Mouse (Mus musculus): ENCODE measurements at regions not wholly inside any gene's neighbourhood (a gene's known extent, or its start where the extent isn't known, plus 50 kb on each side); places are given as distances from the start of the nearest gene placed in this dataset.

DNA sequence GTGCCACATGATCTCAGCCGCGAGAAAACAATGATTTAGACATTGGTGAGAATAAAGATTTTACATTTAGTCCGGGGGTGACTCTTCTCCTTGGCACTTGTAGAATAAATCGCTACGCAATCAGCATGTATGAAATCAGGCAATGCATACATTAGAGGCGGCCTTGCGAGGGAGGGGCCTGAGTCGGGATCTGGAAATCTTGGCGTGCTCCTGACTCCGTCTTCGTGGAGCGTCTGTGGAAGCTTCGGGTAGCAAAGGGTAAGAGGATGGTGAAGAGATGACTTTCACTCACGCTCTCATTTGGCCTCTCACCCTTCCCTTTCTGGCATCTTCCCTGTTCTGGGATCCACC lies 167.1 kb downstream of the Nkx6-1 start:
- TF ChIP-seq CTCF (IDR thresholded peaks at IDR 0.05; ENCODE audit: extremely low read depth, insufficient read depth, insufficient read length, insufficient replicate concordance) (no peak), POLR2A (IDR thresholded peaks at IDR 0.05; ENCODE audit: low read depth, low read length) (no peak)
- 94% methylated on average over 14 of the region's 14 CpGs for WGBS
- H3K4me3 ChIP-seq (ENCODE audit: extremely low read depth, insufficient read depth, insufficient read length) = no peak overlapping the region

DNA sequence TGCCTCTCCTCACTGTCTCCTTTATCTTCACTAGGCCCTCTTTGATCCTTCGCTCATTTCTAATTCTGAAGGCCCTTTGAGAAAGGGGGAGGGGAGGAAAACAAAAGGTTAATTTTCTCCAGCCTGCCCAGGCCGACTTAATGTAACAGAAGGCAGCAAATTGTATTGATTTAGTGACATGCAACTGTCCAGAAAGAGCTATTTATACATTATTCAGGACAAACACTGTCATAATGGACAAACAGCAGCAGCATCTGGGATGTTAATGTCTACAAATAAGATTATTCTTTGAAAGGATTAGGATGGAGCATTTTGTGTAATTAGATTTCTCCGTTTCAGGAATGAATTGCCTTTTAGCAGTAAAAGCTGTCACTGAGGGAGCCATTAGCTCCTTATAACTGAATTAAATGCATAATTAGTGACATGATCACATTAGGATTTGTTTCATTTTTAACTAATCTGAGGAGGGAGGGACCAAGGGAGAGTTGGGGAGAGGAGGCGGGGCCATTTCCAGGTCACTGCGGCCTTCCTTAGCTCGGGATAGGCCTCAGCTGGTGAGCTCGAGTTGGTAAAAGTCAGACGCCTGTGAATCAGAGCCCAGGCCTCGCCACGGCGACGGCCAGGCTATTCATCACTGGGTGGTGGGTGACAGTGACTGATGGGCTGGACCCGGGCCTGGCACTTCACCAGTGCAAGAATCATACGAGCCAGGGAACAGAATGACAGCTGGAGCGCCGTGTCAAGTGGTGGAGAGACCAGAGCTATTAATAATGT lies 167.7 kb downstream of the Nkx6-1 start:
- no peak for TF ChIP-seq CTCF (IDR thresholded peaks at IDR 0.05; ENCODE audit: extremely low read depth, insufficient read depth, insufficient read length, insufficient replicate concordance)
- no peak for TF ChIP-seq POLR2A (IDR thresholded peaks at IDR 0.05; ENCODE audit: low read depth, low read length)
- no peaks in the 10 kb centered on the region for H3K27me3 ChIP-seq (ENCODE audit: control insufficient read depth, insufficient read depth, low read length)
- WGBS = 84% methylated on average over 16 of the region's 16 CpGs
- H3K4me1 ChIP-seq (ENCODE audit: control insufficient read depth, insufficient read depth, insufficient read length) = no peaks in the 10 kb centered on the region
- no peak overlapping the region for H3K4me3 ChIP-seq (ENCODE audit: extremely low read depth, insufficient read depth, insufficient read length)
- no peak for DNase-seq (ENCODE audit: low read depth in 1 of 2, low spot score in 2 of 2)
- no peak overlapping the region for H3K27ac ChIP-seq (ENCODE audit: insufficient read depth, low read length)
- H3K36me3 ChIP-seq (ENCODE audit: control insufficient read depth, insufficient read depth, low read length) = no peaks in the 10 kb centered on the region

More for the DNA sequence above, 167.1 kb downstream of the Nkx6-1 start:
- no peaks in the 10 kb centered on the region for H3K4me1 ChIP-seq (ENCODE audit: control insufficient read depth, insufficient read depth, insufficient read length)
- H3K27ac ChIP-seq (ENCODE audit: insufficient read depth, low read length) = no peak overlapping the region
- H3K27me3 ChIP-seq (ENCODE audit: control insufficient read depth, insufficient read depth, low read length) = no peaks in the 10 kb centered on the region
- H3K36me3 ChIP-seq (ENCODE audit: control insufficient read depth, insufficient read depth, low read length) = no peaks in the 10 kb centered on the region
- DNase-seq (ENCODE audit: low read depth in 1 of 2, low spot score in 2 of 2) = no peak

DNA sequence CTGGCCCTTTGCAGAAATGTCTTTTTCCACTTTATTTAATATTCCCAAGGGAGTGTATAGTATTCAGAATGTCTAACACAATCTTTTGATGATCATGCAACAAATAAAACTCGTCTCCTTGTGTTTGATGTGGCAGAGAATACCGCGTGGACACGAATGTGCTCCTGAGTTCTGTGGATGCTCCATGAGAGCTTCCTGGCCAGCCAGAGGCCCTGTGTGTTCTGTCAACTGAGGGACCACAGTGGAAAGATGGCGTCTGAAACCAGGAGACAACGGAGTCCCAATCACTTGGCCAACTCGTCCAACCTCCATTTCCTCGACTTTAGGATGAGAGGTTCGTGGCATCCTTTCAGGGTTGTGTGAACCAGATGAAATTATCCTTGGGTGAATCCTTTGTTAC lies 168.6 kb downstream of the Nkx6-1 start:
- DNase-seq (ENCODE audit: low read depth in 1 of 2, low spot score in 2 of 2) = no peak
- 93% methylated on average over 9 of the region's 9 CpGs for WGBS
- Histone ChIP-seq H3K27ac (ENCODE audit: insufficient read depth, low read length) (no peak overlapping the region), H3K4me1 (ENCODE audit: control insufficient read depth, insufficient read depth, insufficient read length) (no peaks in the 10 kb centered on the region), H3K4me3 (ENCODE audit: extremely low read depth, insufficient read depth, insufficient read length) (no peak overlapping the region), H3K27me3 (ENCODE audit: control insufficient read depth, insufficient read depth, low read length) (no peaks in the 10 kb centered on the region), H3K36me3 (ENCODE audit: control insufficient read depth, insufficient read depth, low read length) (no peaks in the 10 kb centered on the region)
- TF ChIP-seq CTCF (IDR thresholded peaks at IDR 0.05; ENCODE audit: extremely low read depth, insufficient read depth, insufficient read length, insufficient replicate concordance) = no peak
- no peak for TF ChIP-seq POLR2A (IDR thresholded peaks at IDR 0.05; ENCODE audit: low read depth, low read length)

DNA sequence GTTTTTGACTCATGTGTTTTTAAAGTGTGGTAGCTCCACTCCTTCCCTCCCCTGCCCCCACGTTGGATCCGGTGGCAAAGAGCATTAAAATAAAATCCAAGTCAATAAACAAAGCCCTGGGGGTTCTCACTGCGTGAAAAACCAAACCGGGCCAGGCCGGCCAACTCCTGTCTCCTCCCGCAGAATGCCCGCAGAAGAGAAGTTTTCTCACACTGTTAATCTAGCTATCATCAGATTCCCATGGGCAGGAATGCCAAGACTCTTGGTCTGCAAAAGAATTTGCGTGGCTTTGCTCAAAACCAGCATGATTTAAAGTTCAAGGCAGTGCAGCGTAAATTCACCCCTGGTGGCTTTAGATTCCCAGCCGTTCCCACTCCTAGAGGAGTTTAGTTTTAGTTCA lies 219.0 kb downstream of the Nkx6-1 start:
- no peak overlapping the region for H3K27ac ChIP-seq (ENCODE audit: insufficient read depth, low read length)
- no peaks in the 10 kb centered on the region for H3K27me3 ChIP-seq (ENCODE audit: control insufficient read depth, insufficient read depth, low read length)
- no peak overlapping the region for H3K4me3 ChIP-seq (ENCODE audit: extremely low read depth, insufficient read depth, insufficient read length)
- H3K4me1 ChIP-seq (ENCODE audit: control insufficient read depth, insufficient read depth, insufficient read length) = no peaks in the 10 kb centered on the region
- no peaks in the 10 kb centered on the region for H3K36me3 ChIP-seq (ENCODE audit: control insufficient read depth, insufficient read depth, low read length)
- TF ChIP-seq CTCF (IDR thresholded peaks at IDR 0.05; ENCODE audit: extremely low read depth, insufficient read depth, insufficient read length, insufficient replicate concordance) (no peak), POLR2A (IDR thresholded peaks at IDR 0.05; ENCODE audit: low read depth, low read length) (no peak)
- DNase-seq (ENCODE audit: low read depth in 1 of 2, low spot score in 2 of 2) = no peak
- WGBS = 64% methylated on average over 10 of the region's 10 CpGs

DNA sequence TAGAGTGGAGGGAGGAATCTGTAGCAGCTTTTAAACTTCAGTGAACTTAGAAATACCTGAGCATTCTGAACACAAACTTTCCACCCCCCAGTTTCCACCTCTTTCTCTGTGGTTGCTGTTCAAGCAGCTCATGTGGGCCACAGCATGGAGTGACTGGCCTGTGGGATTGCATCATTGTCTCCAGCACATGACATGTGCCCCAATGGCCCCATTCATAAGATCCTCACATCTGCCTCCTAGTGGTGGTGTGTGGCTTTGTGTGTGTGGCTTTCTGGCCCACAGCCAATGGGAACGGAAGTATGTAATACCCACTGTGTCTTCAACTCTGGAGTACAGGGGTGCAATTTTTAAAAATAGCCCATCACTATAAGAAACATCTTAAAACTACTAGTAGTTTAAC lies 223.0 kb downstream of the Nkx6-1 start:
- no peak for DNase-seq (ENCODE audit: low read depth in 1 of 2, low spot score in 2 of 2)
- TF ChIP-seq CTCF (IDR thresholded peaks at IDR 0.05; ENCODE audit: extremely low read depth, insufficient read depth, insufficient read length, insufficient replicate concordance) = no peak
- no peak for TF ChIP-seq POLR2A (IDR thresholded peaks at IDR 0.05; ENCODE audit: low read depth, low read length)
- 67% methylated on average over 1 of the region's 1 CpGs for WGBS
- H3K27ac ChIP-seq (ENCODE audit: insufficient read depth, low read length) = no peak overlapping the region
- H3K36me3 ChIP-seq (ENCODE audit: control insufficient read depth, insufficient read depth, low read length) = no peaks in the 10 kb centered on the region
- H3K4me3 ChIP-seq (ENCODE audit: extremely low read depth, insufficient read depth, insufficient read length) = no peak overlapping the region
- no peaks in the 10 kb centered on the region for H3K4me1 ChIP-seq (ENCODE audit: control insufficient read depth, insufficient read depth, insufficient read length)
- no peaks in the 10 kb centered on the region for H3K27me3 ChIP-seq (ENCODE audit: control insufficient read depth, insufficient read depth, low read length)

DNA sequence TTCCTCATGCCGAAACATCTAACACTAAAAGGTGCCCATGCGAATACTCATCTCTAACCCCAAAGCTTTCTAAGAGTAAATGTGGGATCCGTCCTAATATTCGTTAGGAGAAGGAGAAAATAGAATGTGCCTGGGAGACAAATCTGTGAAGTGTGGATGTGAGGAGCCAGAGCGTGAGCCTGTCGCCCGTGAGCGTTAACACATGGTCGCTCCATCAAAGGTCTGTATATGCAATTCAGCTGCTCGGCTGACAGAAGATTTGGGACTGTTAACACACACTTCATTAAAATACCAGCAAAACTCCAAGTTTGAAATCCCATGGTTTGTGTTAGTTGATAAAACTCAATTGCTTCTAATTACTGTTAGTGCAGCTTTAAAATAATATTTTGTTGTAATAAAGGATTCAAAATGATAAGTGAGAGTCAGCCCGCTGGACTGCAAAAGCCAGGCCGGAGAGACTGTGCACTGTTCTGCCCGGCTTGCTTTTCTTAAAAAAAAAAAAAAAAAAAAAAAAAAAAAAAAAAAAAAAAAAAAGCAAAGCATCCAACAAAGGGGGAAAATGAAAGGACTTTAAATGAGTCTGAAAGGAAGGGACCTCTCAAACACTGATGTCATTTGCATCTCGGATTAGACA lies 227.0 kb downstream of the Nkx6-1 start:
- WGBS = 89% methylated on average over 14 of the region's 14 CpGs
- Histone ChIP-seq H3K27me3 (ENCODE audit: control insufficient read depth, insufficient read depth, low read length) (no peaks in the 10 kb centered on the region), H3K36me3 (ENCODE audit: control insufficient read depth, insufficient read depth, low read length) (no peaks in the 10 kb centered on the region), H3K27ac (ENCODE audit: insufficient read depth, low read length) (no peak overlapping the region), H3K4me1 (ENCODE audit: control insufficient read depth, insufficient read depth, insufficient read length) (no peaks in the 10 kb centered on the region), H3K4me3 (ENCODE audit: extremely low read depth, insufficient read depth, insufficient read length) (no peak overlapping the region)
- no peak for DNase-seq (ENCODE audit: low read depth in 1 of 2, low spot score in 2 of 2)
- no peak for TF ChIP-seq CTCF (IDR thresholded peaks at IDR 0.05; ENCODE audit: extremely low read depth, insufficient read depth, insufficient read length, insufficient replicate concordance)
- no peak for TF ChIP-seq POLR2A (IDR thresholded peaks at IDR 0.05; ENCODE audit: low read depth, low read length)

All from spleen, adult 2 months (tissue).